Mouse (Mus musculus) neural tube, embryonic 10.5 days (tissue): ENCODE results near the gene Morc1.

Experiments
- DNase-seq: peaks from one replicate; pipeline ENCODE4 v3.0.0-alpha.2; 2017; ENCODE audit warnings: low spot score; ENCODE audit errors: extremely low spot score

Morc1 gene

DNA sequence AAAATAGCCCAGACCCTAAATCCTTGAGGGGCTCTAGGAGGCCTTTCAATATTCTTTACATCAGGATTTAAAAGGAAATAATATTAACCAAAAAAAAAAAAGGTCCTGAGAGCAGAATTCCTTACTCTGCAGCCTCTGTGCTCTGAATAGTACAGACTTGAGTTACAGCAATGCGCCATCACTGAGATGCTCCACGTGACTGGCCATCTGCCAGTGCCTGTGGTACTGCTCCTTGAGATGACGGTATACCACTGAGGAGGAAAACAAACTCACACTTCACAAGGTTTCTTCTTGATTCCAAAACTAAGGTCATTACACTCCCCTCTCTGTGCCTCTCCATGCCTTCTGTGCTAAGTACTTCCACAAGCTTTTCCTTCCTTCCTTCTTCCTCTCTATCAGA, 195.1 kb downstream of the Morc1 start:
- no peak for DNase-seq

DNA sequence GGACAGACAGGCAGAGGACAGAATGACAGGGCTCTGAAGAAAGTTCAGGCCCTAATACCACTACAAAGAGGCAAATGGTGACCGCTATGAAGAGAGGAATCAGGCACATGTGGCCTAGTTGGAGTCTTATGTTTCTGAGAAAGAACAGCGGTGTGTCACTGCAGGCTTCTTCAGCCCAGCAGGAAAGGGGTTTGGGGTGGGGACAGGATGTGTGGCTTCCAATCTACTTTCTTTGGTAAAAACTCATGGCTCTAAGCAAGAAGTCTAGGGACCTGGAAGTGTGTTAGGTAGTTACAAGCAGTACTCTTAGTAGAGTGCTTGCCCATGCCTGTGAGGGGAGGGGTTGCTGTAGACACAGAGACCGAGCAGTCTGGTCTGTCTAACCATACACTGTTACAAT, 196.3 kb downstream of the Morc1 start:
- DNase-seq: no peak

DNA sequence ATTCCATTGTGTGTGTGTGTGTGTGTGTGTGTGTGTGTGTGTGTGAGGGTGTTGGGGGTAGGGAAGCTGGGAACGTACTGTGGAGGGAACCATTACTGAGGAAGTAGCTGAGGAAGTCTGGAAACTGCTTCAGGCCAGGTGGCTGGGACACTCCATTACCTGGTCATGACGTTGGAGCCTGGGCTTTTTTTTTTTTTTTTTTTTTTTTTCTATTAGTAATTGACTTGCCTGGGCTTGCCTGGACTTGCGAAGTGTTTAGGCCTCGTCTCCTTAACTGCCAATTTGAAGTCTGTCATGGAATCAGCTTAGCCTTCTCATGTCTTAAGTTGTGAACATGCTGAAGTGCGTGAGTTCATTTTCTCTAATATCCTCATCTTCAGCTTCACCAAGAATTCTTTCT, 198.7 kb downstream of the Morc1 start:
- DNase-seq: no peak

DNA sequence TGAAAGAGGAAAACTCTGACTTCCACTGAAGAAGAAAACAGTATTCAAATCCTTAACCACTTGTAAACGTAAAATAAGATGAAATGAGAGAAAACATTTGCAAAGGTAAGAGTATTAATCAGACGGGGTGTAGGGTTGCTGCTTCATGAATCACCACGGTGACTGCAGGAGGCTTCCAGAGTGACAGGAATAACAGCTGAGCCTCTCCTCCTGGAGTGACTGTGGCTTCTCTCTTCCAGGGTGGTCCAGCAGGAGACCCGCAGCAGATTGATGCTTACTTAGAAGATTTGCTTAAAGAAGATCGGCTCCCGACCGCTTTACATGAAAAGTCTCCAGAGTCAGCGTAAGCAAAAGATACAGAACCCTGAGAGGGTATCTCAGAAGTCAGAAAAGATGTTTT, 199.4 kb downstream of the Morc1 start:
- DNase-seq: no peak

DNA sequence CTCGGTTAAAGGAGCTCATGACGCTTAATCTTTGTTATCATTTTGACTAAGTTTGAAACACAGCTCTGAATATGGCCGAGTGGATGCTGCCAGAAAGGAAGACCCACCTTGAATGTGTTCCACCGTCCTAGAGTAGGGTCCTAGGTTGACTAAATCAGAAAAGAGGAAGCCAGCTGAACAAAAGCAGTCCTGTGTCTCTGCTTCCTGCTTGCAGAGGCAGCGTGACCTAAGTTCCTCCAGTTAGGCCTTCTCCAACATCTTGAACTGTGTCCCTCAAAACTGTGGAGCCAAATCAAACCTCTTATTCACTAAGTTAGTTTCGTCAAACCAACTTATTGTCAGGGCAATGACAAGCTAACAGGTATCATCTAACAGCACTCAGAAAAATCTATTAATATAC, 201.3 kb downstream of the Morc1 start:
- no peak for DNase-seq

DNA sequence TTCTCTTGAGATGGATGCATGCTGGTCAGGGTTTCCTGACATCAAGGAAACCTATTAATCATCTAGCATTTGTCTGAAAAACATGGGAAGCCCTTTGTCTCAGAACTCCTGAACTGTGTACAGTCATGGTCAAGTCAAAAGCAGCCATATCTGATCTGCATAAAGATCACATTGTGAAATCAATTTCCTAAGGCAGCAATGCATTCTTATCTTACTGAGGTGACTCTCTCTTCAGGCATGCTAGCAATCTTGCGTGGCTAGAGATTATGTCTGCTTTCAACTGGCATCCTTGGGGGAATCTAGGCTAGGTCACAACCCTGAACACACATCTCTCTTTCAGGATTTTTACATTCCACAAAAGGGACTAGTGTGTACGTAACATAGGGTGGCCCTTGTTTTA, 215.2 kb downstream of the Morc1 start:
- DNase-seq: no peak

DNA sequence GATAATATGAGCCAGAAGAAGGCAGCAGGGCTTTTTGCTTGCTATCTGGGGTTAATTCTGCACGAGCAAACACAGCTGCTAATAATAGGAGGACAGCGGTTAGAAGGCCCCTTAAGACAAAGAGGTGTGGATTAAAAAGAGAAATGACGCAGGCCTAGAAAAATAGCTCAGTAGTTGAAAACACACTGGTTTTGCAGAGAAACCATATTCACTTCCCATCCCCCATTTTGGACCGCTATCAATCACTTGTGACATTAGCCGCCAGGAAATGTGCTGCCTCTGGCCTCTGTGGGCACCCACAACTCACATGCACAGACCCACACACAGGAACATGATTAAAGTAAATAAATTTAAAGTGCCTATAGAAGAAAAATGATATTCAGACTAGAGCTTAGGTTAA, 240.7 kb downstream of the Morc1 start:
- DNase-seq: no peak

DNA sequence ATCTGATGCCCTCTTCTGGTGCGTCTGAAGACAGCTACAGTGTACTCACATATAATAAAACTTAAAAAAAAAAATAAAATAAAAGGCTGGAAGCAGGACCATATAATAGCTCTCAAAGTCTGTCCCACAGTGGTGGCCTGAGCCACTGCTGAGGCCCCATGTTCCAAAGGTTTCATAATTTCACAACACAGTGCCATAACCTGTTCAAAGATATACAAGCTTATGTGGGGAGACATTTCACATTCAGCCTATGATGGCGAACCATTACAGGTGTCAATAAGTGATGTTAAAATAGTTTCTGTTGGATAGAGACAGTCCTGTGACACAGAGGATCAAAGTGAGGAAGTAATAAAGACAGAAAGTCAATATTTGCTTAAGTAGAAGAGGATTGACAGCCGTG, 241.6 kb downstream of the Morc1 start:
- DNase-seq: no peak

DNA sequence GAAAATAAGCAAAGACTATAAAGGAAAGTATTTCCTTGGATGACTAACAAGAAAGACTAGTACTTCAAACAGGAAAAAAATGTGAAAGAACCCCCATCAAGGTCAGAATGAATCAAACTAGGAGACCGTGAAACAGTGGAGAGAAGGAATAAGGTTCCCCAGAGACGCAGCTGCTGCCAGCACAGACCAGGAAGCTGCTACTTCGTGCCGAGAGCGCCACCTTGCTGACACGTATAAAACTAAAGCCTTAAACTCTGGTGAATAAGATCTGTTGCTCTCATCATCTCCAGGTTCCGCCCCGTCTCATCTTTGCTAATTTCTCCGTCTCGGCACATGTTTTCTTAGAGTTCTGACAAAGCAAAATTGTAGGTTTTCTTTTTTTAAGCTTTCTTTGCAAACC, 244.6 kb downstream of the Morc1 start:
- DNase-seq: peak; percentile 63

DNA sequence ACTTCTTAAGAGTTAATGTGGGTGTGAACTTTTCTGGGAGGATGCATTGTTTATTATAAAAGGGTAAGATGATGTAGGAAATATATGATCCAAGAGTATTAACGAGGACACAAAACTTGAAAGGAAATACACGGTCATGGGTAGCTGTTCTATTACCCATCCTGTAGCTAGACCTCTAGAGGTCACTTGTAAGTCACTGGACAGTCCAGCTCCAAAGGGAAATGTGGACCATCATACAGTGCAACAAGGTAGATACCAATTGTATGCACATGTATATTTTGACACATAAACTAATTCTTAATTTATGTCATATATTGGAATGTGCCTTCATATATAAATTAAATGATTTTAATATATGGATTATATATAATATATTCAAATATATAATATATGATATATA, 245.2 kb downstream of the Morc1 start:
- no peak for DNase-seq

DNA sequence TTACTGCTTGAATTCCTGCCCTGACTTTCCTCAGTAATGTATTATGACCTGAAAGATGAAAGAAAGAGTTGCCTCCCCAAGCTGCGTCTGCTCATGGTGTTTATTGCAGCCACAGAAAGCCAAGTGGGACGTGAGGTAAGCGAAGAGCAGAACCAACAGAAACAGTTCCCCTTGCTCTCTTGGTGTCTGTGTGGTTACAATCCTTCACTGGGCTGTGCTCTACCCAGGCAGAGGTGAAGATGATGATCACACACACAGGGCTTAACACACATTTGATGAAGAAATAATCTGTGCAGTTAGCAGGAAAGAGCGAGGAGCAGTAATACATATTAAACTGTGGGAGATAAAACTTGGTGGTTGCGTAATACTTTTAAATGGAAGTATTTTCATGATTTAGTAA, 246.3 kb downstream of the Morc1 start:
- DNase-seq: no peak

DNA sequence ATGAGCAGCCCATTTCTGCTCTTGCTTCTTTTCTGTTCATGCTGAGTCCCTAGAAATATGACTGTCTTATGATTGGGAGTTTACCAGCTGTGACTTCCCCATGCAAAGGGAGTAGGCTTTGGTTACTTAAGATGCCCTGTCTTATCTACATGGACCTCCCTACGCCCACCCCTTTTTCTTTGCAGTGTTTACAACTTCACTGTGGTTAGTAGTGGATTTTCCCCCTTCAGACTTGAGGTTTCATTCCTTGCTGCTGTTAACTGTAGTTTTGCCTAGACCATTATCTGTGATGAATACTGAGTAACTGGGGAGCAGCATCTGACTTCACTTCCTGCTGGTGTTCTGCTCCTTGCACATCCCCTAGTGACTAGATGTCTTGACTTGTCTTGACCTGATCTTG, 247.0 kb downstream of the Morc1 start:
- DNase-seq: no peak
